Mouse (Mus musculus) neural tube, embryonic 14.5 days (tissue): ENCODE results near the gene Gsg1l. TPM values are rescaled to one million over a fixed set of nuclear protein-coding genes. Genes with fewer than 3 reads are reported as not detected.

Experiments used
- ATAC-seq: fragments of 200-750 bp; cut with Nextera tagmentation; 2 replicates; pipeline ENCODE4 v1.8.0; 2017; ENCODE audit warnings: low read depth, mild to moderate bottlenecking, moderate TSS enrichment, moderate library complexity
- H3K27ac ChIP-seq: fragments of 300-500 bp; sonication (generic); 2 replicates; pipeline ENCODE4 v1.5.1; 2014; ENCODE audit warnings: low read depth, mild to moderate bottlenecking, control low read depth, low read length, moderate library complexity, mixed read lengths
- H3K27me3 ChIP-seq: fragments of 300-500 bp; sonication (generic); 2 replicates; pipeline ENCODE4 v1.6.1; 2014; ENCODE audit warnings: low read length; ENCODE audit not compliant: control insufficient read depth, insufficient read depth
- H3K36me3 ChIP-seq: fragments of 300-500 bp; sonication (generic); 2 replicates; pipeline ENCODE4 v1.6.1; 2014; ENCODE audit warnings: low read length, mixed read lengths; ENCODE audit not compliant: control insufficient read depth, insufficient read depth
- H3K4me1 ChIP-seq: fragments of 300-500 bp; sonication (generic); 2 replicates; pipeline ENCODE4 v1.6.1; 2014; ENCODE audit warnings: low read length; ENCODE audit not compliant: control insufficient read depth, insufficient read depth
- H3K4me2 ChIP-seq: fragments of 300-500 bp; sonication (generic); 2 replicates; pipeline ENCODE4 v1.6.1; 2014; ENCODE audit warnings: mild to moderate bottlenecking, low read depth, low read length, control low read depth
- H3K4me3 ChIP-seq: fragments of 300-500 bp; sonication (generic); 2 replicates; pipeline ENCODE4 v1.5.1; 2014; ENCODE audit warnings: low read depth, low read length, control low read depth, mixed read lengths
- H3K9ac ChIP-seq: fragments of 300-500 bp; sonication (generic); replicated peaks from 2 replicates; pipeline ENCODE4 v1.6.1; 2014; ENCODE audit warnings: low read depth, mild to moderate bottlenecking, control low read depth, low read length, mixed read lengths
- H3K9me3 ChIP-seq: fragments of 300-500 bp; sonication (generic); 2 replicates; pipeline ENCODE4 v1.6.1; 2016; ENCODE audit warnings: low read length; ENCODE audit not compliant: control insufficient read depth
- WGBS: fragments of 180-500 bp; shearing (Covaris S2); extraction: QIAGEN DNeasy Blood & Tissue Kit; methylation state at CpG from one replicate; pipeline ENCODE4 v1.1.7; 2014; 5-methylcytosine and 5-hydroxymethylcytosine counted together
- polyA plus RNA-seq: library from polyadenylated mRNA; unstranded; fragments of >200 nt; fragmentation: Nextera tagmentation; extraction: Ambion mirVana; gene quantifications from 2 replicates; pipeline ENCODE4 v1.2.1, GENCODE M21; 2014

Gene Gsg1l
- polyA plus RNA-seq, 1 experiment from 2014 or later = 14.5 TPM

DNA sequence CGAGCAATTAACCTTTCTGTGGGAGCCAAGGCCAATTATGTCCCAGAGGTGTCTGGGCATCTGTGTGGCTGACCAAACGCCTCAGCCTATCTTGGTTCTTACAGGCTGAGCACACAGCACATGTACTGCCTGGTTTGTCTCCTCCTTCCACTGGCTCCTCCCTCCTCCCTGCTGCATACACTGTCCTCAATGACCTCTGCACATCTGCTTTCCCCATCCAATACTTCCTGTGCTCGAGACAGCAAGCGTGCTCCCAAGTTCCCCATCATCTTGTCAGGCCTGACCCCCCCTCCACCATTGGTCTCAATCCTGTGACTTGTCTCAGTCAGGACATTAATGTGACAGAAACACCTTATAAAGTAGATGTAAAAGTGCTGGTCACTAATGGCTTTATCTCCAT, 108.3 kb downstream of the Gsg1l start:
- H3K36me3 ChIP-seq = no peaks in the 10 kb centered on the region
- 60% methylated on average over 4 of the region's 4 CpGs for WGBS
- no peaks in the 10 kb centered on the region for H3K27me3 ChIP-seq
- H3K4me2 ChIP-seq = no peak overlapping the region
- no peak overlapping the region for H3K9ac ChIP-seq
- no peak for ATAC-seq
- H3K9me3 ChIP-seq = no peaks in the 10 kb centered on the region
- no peaks in the 10 kb centered on the region for H3K4me1 ChIP-seq
- no peak overlapping the region for H3K27ac ChIP-seq
- no peak overlapping the region for H3K4me3 ChIP-seq

DNA sequence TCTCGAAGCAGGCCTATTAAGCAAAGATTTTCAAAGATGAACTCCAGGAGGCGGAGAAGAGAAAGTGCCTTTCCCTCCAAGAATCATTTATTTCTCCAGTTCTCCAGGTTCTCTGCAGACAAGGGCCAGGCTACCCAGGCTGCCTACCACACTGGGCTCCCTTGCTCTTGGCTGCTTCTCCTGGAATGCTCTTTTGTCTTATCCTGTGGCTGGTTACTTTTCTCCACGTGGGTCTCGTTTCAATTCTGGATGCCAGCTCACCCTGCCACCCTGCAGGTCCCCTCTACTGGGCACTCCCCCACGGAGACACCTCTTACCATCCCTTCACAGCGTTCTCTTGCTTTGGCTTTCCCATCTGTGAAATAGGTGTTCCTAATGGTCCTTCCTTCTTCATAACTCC, 109.4 kb downstream of the Gsg1l start:
- Histone ChIP-seq H3K4me3 (no peak overlapping the region), H3K4me1 (no peaks in the 10 kb centered on the region), H3K27ac (no peak overlapping the region), H3K9me3 (no peaks in the 10 kb centered on the region), H3K9ac (no peak overlapping the region), H3K36me3 (no peaks in the 10 kb centered on the region), H3K4me2 (no peak overlapping the region), H3K27me3 (no peaks in the 10 kb centered on the region)
- no peak for ATAC-seq
- 60% methylated on average over 6 of the region's 6 CpGs for WGBS

DNA sequence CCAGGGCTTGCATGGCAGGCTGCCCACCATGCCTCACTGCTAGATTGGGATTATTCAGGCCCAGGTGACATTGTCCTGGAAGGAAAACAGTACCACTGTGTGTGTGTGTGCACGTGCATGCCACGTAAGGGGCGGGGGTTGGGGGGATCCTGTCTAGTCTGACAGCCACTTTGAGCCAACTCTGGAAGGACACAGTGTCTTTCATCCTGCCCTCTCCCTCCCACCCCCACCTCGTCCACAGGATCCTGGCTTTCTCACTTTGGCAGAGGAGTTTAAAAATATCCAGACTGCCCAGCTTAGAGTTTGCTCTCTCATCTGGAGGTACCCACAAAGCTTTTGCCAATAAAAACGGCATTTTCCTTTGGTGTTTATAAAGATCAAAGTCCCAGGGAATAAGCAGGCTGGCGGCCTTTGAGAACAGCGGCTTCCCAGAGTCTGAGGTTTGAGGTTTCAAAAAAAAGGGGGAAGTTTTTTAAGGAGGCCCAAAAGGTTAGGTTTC, 110.0 kb downstream of the Gsg1l start:
- Histone ChIP-seq H3K36me3 (no peaks in the 10 kb centered on the region), H3K4me1 (no peaks in the 10 kb centered on the region), H3K27ac (no peak overlapping the region), H3K27me3 (no peaks in the 10 kb centered on the region), H3K4me3 (no peak overlapping the region), H3K4me2 (no peak overlapping the region), H3K9me3 (no peaks in the 10 kb centered on the region), H3K9ac (no peak overlapping the region)
- 53% methylated on average over 7 of the region's 7 CpGs for WGBS
- ATAC-seq = no peak

DNA sequence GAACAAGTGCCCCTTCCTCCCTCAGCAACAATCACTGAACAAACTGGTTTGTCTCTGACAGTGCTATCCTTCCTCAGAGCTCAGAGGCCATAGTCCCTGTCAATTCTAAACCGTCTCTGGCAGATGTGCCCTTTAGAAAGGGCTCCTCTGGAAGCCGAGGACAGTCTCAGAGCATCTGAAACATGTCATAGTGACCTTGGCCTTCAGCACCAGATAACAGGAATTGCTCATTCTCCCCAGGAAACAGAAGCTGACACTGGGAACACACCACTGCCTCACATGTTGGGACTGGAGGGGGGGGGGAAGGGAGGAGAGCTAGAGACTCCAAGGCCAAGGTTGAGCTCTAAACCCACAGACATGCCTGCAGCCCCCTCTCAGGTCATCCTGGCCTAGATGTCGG, 113.1 kb downstream of the Gsg1l start:
- H3K4me2 ChIP-seq = no peak overlapping the region
- no peak overlapping the region for H3K27ac ChIP-seq
- no peaks in the 10 kb centered on the region for H3K27me3 ChIP-seq
- H3K4me3 ChIP-seq = no peak overlapping the region
- ATAC-seq = no peak
- 85% methylated on average over 3 of the region's 3 CpGs for WGBS
- H3K36me3 ChIP-seq = no peaks in the 10 kb centered on the region
- H3K9me3 ChIP-seq = no peaks in the 10 kb centered on the region
- peaks cover 9% of the 10 kb centered on the region; the same call in 1 of the 2 replicates for H3K4me1 ChIP-seq
- H3K9ac ChIP-seq = no peak overlapping the region

DNA sequence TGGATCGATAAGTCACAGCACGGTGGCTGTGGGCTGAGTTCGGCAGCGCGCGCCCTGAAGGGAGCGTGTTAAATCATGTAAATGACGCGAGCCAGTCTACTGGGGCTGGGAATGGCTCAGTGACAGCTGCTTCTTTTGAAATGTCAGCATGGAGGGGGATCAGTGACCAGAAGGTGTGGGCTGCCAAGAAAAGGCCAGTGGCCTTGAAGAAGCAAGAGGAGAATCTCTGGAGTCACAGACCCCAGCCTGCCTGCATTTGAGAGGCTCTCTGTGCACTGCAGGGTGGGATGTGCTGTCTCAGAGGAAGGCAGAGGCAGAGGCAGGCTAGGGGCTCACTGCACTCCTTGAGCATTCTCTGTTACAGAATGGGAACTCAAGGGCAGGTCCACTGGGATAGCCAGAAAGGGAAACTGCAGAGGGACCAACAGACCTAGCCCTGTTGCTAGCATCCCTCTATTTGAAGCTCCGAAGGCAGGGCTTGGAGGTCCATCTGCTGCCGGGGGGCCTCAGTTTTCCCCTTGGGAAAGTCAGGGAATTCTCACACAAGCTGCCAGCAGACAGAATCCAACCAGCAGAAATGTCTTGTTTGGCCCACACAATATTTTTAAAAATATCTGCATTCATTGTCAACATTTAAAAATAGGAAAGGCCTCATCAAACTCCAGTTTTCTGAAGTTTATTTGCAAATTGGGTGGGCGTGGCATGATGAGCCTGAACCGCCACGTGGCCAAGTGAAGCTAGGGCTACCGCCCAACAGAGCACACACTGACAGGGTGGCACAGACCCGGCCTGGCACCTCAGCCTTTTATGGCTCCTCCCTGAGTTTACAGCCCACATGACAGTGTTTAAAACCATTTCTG, 115.6 kb downstream of the Gsg1l start:
- no peaks in the 10 kb centered on the region for H3K27me3 ChIP-seq
- H3K9ac ChIP-seq = no peak overlapping the region
- no peak overlapping the region for H3K27ac ChIP-seq
- ATAC-seq = no peak
- no peak overlapping the region for H3K4me3 ChIP-seq
- H3K4me1 ChIP-seq = peaks cover 9% of the 10 kb centered on the region; the same call in 1 of the 2 replicates
- no peak overlapping the region for H3K4me2 ChIP-seq
- H3K9me3 ChIP-seq = no peaks in the 10 kb centered on the region
- H3K36me3 ChIP-seq = no peaks in the 10 kb centered on the region
- 32% methylated on average over 16 of the region's 16 CpGs for WGBS

DNA sequence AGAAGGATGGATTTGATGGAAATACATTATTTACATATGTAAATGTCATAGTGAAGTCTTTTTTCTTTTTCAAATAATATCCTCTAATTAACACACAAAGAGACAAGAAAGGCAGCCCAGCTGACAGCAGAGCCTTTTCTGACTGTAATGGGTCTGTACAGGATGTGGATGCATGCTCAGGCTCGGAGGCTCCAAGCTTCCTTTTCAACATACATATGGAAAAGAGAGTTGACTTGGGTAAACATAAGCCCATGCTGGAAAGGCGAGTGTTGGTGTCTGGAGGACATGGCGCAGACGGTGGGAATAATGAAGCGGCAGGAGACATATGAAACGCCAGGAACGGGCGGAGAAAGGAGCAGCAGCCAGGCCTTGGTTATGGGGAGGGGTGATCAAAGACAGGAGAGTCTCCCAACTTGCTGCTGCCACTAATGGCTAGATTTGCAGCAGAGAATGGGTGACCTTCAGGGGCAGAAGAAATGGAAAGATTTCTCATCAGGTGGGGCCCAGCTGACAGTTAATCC, 118.1 kb downstream of the Gsg1l start:
- no peak overlapping the region for H3K27ac ChIP-seq
- 63% methylated on average over 8 of the region's 8 CpGs for WGBS
- H3K27me3 ChIP-seq = no peaks in the 10 kb centered on the region

DNA sequence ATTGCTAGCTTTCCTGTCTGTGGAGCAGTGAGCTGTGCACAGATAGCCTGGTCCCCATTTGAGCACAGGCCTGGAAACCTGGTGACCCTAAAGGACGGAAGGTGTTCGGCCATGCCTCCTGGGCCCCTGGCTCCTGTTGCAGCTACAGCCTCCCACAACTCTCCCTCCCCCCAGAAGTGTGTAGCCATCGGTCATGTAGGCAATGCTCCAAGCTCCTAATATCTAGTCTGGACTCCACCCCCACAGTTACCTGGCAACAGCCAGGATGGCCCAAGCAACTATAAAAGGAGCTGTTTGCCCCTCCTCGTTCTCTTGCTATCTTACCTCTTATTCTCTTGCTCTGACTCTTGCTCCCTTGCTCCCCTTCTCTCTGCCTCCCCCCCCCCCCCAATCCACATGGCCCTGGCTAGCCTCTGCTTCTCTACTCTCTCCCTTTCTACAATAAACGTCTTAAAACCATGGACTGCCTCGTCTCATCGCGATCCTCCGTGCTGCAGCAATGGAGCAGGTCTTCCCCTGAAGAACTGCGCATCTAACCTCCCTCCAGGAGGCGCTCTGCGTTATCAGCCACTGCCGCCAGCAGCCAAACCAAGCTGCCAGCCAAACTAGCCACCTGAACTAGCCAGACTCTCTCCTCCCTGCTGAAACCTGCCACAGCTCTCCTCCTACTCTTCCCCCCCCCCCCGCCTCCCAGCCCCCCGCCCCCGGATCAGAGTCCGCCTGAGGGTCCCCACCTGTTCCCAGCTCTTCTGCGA, 122.7 kb downstream of the Gsg1l start:
- H3K4me3 ChIP-seq = no peak overlapping the region
- no peak overlapping the region for H3K9ac ChIP-seq
- H3K27ac ChIP-seq = no peak overlapping the region
- no peaks in the 10 kb centered on the region for H3K36me3 ChIP-seq
- WGBS = 61% methylated on average over 17 of the region's 18 CpGs
- H3K9me3 ChIP-seq = no peaks in the 10 kb centered on the region
- H3K4me2 ChIP-seq = no peak overlapping the region
- ATAC-seq = no peak
- H3K4me1 ChIP-seq = peaks cover under 1% of the 10 kb centered on the region; the same call in 1 of the 2 replicates
- no peaks in the 10 kb centered on the region for H3K27me3 ChIP-seq

More for the DNA sequence above, 118.1 kb downstream of the Gsg1l start:
- Histone ChIP-seq H3K4me2 (no peak overlapping the region), H3K9me3 (no peaks in the 10 kb centered on the region), H3K4me1 (peaks cover 9% of the 10 kb centered on the region; the same call in 1 of the 2 replicates), H3K9ac (no peak overlapping the region), H3K36me3 (no peaks in the 10 kb centered on the region), H3K4me3 (no peak overlapping the region)
- no peak for ATAC-seq

DNA sequence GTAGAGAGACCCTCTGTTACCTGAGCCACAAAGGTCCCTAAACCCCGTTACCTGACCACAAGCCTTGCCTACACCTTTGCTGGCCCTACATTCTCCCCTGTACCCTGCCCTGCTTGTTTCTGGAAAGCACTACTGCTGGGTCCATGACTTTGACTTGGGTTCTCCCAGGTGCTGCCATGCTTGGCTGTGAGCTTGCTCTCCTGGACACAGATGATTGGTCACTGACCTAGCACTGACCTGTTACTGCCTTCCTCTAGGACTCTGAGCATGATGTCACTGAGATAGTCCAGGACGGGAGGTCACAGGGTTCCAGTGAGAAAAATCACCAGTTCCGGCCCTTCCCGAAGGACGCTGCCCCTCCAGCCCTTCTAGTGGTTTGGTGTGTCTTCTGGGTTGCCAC, 123.4 kb downstream of the Gsg1l start:
- no peaks in the 10 kb centered on the region for H3K27me3 ChIP-seq
- no peak for ATAC-seq
- H3K4me1 ChIP-seq = peaks cover 6% of the 10 kb centered on the region; the same call in 1 of the 2 replicates
- no peak overlapping the region for H3K4me2 ChIP-seq
- H3K9me3 ChIP-seq = no peaks in the 10 kb centered on the region
- no peak overlapping the region for H3K4me3 ChIP-seq
- H3K36me3 ChIP-seq = no peaks in the 10 kb centered on the region
- WGBS = 91% methylated on average over 5 of the region's 5 CpGs
- H3K9ac ChIP-seq = no peak overlapping the region
- H3K27ac ChIP-seq = no peak overlapping the region

DNA sequence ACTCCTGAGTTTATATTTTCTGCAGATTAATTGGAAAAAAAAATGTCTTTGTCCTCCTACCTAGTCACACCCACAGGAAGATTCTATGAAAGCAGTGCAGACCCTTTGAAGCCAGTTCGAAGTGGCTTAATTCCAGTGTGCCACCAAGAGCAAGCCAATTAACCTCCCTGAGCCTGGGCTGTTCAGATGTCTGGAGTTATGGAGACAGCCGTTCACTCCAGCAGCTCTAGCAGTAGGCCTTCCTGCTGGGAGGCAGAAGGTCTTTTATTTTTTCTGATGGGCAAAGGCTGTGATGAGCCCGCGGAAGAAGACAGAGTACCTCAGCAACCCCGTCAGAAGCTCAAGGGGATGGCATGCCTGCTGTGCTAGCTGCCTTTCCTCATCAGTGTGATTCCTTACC, 127.2 kb downstream of the Gsg1l start:
- no peak overlapping the region for H3K4me2 ChIP-seq
- peaks cover 10% of the 10 kb centered on the region; the same call in 1 of the 2 replicates for H3K4me1 ChIP-seq
- no peaks in the 10 kb centered on the region for H3K9me3 ChIP-seq
- H3K36me3 ChIP-seq = no peaks in the 10 kb centered on the region
- H3K4me3 ChIP-seq = no peak overlapping the region
- H3K9ac ChIP-seq = no peak overlapping the region
- H3K27ac ChIP-seq = no peak overlapping the region
- WGBS = 48% methylated on average over 5 of the region's 5 CpGs
- H3K27me3 ChIP-seq = no peaks in the 10 kb centered on the region
- no peak for ATAC-seq
